Mouse (Mus musculus): ENCODE measurements around the gene Pde9a.

DNA sequence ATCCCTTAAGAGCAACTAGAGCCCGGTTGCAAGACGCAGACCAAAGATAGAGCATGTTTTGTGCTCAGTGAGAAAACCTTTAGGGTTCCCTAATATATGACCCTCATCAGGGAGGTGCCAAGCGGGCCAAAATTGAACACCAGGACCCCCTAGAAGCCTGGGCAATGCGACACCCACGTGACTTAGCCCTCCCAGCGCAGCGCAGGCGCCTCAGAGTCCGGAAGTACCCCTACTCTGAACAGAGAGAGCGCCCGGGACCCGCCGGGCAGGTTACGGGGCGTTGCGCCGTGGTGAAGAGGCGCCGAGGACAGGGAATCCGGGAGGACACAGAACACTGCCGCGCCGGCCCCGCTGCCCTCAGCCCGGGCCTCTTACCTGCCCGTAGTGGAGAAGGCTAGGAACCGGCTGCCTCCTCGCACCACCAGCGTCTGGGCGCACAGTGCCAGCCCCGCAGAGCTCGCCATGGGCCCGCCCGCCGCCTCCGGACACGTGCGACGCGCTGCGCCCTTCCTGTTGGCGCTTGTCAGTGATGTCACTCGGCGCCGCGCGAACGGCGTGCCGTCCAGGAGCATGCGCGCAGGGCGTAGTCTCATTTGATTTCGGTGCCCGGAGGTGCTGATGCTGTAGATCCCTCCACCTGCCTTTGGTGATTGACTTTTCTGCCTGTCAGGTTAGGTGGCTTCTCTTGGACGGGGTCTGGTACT, 125.9 kb downstream of the Pde9a start:
- TF ChIP-seq CTCF (conservative IDR thresholded peaks at IDR 0.05; ENCODE audit: low read length) (no peak), POU5F1 (IDR thresholded peaks at IDR 0.05; ENCODE audit: borderline replicate concordance, low read length) (no peak), NANOG (IDR thresholded peaks at IDR 0.05; ENCODE audit: borderline replicate concordance, low read length) (no peak)

All from E14TG2a.4 (cell line).